Mouse (Mus musculus) left cerebral cortex, adult 11 months (tissue): ENCODE data around the gene Rpsa.
A peak's percentile ranks its signal among the peaks of the same experiment; 100 is the strongest.

Source experiments
- DNase-seq: peaks from one replicate; pipeline ENCODE4 v3.0.0; 2022; ENCODE audit warnings: low spot score

The Rpsa gene

DNA sequence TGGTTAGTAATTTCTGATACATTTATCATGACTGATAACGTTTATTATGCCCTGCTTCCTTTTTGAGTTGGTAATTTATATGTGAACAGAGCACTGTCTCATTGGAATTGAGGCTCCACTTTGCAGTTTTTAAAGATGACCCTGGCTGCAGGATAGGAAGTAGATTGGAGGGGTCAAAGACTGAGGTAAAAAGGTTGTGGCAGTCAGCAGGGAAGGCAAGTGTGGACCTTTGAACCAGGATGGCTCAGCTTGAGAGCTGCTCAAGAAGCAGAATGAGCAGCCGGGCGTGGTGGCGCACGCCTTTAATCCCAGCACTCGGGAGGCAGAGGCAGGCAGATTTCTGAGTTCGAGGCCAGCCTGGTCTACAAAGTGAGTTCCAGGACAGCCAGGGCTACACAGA lies 14.0 kb upstream of the Rpsa start:
- DNase-seq = no peak

DNA sequence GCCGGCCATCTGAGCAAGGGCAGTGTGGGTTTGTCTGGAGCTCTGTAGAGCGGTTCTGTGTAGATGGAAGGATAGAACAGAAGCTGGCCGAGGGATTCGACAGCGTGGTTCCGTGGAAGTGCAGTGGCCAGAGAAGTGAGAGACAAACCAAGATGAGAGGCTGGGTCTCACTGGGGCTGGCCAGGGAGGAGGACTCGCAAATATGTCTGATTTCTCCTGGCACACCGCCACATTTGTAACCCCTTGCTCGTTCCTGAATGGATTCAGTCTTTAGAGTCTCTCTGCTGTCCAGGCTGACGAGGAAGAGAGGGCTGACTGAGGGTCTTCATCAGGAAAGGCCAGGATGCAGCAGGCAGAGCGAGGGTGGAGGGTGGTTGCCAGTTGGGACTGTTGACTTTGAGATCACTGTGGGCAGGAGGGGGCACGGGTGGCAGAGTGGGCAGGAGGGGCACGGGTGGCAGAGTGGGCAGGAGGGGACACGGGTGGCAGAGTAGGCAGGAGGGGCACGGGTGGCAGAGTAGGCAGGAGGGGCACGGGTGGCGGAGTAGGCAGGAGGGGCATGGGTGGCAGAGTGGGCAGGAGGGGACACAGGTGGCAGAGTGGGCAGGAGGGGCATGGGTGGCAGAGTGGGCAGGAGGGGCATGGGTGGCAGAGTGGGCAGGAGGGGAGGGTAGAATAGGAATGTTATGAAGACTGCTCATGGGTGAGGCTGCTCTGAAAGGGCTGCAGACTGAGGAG lies 13.3 kb upstream of the Rpsa start:
- DNase-seq = no peak

GRCm38 (mm10) chr9:120114789-120115151 lies 12.7 kb upstream of the Rpsa start:
- DNase-seq = no peak

DNA sequence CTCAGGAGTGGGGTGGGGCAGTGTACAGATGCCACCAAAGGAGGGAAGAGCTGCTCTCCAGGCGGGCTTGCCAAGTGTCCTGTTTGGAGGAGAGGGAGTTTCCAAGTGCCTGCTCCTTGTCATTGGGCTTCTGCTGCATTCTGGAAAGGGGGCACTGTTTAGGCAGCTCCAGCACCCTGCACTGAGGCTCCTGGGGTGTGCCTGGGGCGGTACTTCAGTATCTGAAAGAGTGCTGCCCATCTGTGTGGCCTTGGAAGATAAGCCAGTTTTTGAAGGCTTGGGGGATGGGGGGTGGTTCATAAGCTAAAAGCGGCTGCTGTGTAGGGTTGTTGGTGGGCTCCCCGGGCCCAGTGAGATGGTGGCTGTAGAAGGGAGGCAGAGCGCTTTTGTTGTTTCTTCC lies 11.9 kb upstream of the Rpsa start:
- DNase-seq = no peak

DNA sequence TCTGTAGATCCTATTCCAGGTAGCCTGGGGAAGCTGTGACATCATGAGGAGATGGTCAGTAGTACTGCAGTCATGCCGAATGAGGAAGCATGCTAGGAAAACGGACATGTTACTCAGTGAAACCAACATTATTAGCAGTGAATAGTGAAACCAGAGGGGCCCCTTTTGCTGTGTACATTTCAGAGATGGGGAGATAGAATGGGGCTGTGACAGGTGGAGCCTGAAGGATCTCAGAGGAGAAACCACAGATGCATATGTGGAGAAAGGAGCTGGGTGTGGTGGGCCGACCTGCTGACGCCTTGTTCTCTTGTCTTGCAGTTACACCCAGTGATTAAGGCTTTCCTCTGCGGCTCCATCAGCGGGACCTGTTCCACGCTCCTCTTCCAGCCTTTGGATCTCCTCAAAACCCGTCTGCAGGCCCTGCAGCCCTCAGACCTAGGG lies 11.3 kb upstream of the Rpsa start:
- DNase-seq = no peak

DNA sequence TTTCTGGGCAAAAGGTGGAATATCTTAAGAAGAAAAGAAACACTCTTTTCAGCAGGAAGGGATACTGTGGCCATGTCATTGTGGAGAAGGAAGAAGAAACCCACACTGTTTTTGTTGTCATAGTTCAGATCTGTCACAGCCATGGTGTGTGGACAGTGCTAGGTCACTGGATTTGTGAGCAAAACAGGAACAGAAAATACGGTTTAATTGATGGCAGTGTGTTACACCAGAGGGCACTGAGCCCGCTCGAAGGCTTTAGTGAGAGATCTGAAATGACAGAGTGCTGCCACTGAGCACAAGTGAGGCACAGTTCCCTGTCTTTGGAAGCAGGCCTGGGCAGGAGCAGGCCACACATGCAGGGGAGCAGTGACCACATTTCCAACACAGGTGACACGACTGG lies 9.3 kb upstream of the Rpsa start:
- DNase-seq = no peak

DNA sequence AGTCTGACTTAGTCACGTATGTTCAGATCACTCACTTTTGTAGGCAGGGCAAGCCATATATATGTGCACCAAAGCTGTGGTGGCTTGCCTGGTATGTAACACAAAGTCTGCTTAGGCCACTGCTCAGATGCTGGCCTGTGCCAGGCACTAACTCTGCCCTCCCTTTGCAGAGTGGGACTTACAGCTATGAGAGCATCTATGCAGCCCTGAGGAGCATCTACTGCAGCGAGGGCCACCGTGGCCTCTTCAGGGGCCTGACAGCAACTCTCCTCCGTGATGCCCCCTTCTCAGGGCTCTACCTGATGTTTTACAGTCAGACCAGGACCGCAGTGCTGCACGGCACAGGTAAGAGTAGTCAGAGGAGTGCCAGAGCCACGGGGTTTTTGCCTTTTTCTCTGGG lies 7.0 kb upstream of the Rpsa start:
- DNase-seq = no peak

DNA sequence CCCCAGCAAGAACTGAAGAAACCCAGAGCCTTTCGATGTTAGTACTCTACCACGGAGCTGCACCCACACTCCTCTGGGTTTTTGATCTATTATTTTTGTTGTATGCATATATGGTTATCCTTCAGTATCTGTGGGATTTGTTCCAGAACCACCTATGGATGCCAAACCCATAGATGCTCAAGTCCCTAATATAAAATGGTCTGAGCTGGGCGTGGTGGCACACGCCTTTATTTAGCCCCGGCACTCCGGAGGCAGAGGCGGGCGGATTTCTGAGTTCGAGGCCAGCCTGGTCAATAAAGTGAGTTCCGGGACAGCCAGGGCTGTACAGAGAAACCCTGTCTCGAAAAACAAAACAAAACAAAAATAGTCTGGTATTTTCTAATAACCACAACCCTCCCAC lies 621 bp upstream of the Rpsa start:
- no peak for DNase-seq

GRCm38 (mm10) chr9:120129276-120129675 lies 1.8 kb downstream of the Rpsa start:
- DNase-seq = no peak

DNA sequence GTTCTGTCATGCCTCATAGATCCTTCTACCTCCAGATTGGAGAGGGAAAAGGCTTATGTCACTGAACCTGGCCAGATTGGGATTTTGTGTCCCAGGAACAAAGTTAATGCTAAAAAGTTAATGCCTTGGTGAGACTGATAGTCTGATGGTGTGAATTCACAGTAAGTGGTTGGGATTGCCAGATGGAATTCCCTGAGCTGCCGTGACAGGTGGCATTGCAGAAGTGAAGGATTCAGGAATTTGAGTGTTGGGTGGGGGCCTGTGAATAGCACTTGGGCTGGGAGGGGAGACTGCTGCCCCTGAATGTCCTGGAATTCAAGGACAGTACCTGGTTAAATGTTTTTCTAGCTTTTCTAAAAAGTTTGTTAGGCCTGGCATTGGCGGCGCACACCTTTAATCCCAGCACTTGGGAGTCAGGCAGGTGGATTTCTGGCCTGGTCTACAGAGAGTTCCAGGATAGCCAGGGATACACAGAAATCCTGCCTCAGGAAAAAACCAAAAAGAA lies 4.3 kb downstream of the Rpsa start:
- no peak for DNase-seq

- no peak for DNase-seq
These were observed 5.7 kb downstream of the Rpsa start for GRCm38 (mm10) chr9:120132980-120133754.

- no peak for DNase-seq
These were observed 6.4 kb downstream of the Rpsa start for GRCm38 (mm10) chr9:120133755-120134475.

DNA sequence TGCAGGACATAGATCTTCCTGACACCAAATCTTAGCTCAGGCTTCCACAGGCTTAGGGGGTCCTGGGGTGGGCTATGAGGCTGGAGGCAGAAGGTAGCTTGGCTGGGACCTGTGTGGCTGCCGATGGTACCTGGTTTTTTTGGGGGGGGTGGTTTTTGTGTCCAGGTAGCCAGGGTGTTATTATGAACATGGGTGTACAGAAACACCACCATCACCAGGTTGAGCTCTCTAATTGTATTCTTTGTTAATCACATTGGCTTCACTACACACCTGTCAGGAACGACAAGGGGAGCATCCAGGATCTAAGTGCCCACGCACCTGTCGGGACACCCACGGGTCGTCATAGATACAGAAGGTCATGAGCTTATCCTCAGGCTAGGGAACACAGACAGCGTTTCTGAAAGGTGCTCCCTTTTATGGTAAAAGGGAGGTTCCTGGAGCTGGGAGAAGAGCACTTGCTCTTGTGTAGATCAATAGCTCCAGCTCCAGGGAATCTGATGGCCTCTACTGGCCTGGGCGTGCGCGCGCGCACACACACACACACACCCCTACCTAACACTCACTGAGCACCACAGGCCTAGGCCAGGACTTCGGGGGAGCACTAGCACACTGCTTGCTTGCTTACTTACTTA lies 7.2 kb downstream of the Rpsa start:
- DNase-seq = no peak

DNA sequence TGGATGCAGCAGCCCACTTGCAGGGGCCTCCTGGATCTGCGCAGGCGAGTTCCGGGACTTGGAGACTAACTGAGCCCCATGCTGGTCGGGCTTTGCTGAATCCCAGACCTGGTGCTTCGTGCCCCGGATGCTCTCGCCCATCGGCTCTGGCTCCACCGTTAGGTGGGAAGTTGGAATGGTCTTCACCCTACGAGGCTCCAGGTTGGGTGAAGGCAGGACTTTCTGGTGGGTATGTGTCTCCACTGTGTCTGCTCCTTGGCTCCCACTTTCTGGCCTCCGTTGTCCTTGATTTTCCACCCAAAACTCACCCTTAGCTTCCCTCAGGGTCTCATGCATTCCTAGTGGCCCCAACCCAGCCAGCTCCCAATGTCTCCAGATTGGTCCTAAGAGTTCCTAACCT lies 8.0 kb downstream of the Rpsa start:
- DNase-seq = no peak

GRCm38 (mm10) chr9:120140652-120141051 lies 13.2 kb downstream of the Rpsa start:
- DNase-seq = peak; percentile 49

- peak; percentile 24 for DNase-seq
These were observed 17.0 kb downstream of the Rpsa start for GRCm38 (mm10) chr9:120144474-120144873.

DNA sequence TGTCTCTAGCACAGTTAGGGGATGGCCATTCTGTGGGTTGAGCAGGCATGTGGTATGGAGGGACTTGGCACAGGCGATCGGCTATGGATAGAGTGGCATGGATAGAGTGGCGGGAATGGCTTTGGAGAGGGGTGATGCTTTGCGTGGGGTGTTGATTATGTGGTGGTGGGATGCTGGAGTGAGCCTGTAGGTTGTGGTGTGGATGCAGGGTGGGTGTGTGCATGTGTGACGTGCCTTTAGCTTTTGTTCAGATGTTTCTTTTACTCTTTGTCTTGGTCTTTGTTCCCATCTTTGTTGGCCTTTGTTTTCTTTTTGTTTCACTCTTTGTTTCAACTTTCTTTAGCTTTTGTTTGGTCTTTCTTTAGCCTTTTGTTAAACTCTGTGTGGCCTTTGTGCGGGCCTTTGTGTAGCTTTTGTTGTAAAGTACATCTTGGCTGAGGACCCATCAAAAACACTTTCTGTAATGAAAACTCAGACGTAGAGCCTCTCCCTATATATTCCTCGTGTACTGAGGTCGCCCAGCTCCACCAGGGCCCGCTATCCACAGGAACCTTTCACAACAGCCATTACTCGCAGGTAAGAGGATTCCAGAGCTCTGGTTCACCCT lies 21.8 kb downstream of the Rpsa start, which contains the start of gene Mobp:
Gene Mobp, plus strand, starts transcription at position 486 of the 607 bp plus-strand sequence.
- DNase-seq = peak; percentile 45

DNA sequence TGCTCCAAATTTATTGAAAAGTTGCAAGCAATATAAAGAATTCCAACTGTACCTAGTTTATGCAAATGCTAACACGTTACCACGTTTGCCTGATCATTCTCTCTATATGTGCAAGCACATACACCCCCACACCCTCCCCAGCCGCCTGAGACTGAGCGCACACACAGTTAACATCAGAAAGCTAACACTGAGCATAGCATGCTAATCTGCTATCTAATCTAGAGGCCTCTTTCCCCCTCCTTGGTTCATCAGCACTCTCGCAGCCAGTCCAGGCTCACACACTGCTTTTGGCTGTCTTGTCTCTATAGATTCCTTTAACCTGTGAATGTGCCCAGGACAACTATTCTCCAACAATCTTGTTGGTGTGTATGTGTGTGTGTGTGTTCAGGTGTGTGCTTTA lies 23.7 kb downstream of the Rpsa start:
- DNase-seq = no peak

DNA sequence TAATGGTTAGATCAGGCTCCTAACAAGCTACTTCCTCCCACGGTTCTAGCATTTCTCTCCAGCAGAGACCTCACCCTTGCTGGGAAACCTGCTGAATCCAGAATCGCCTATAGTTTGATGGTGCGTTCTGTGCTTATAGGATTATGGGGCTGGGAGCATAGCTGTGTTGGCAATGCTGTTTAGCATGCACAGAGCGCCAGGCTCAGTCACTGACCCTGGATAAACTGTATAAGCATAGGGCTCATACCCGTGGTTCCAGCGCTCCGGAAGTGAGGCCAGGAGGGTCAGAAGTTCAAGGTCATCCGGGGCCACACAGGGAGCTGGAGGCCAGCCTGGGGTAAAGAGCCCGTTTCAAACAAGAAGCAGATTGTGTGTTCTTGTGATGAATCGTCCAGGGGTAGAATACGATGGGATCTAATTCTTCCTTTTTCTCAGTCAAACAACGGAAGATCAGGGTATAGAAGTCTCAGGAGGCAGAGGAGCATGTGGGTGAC lies 24.5 kb downstream of the Rpsa start:
- DNase-seq = no peak

- DNase-seq = no peak
These were observed 30.6 kb downstream of the Rpsa start for GRCm38 (mm10) chr9:120158047-120158446.

DNA sequence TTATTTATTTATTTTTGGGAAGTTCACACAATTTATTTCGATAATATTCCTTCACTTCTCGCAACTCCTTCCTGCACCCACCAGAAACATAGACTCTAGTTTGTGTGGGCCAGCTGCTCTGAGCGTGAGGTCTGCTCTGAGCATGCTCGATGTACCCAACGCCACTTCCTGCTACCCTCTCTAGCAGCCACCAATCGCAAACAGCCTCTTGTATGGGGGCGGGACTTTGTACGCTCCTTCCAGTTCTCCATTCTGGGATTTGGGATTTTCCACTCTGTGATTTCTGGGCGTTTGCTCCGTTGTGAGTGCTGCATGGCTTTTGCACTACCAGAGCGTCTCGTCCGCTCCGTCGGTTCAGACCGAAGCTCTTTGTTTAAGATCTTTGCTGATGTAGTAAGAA lies 36.4 kb downstream of the Rpsa start:
- no peak for DNase-seq

- DNase-seq = no peak
These were observed 40.3 kb downstream of the Rpsa start for GRCm38 (mm10) chr9:120167826-120168225.
